Mouse (Mus musculus) kidney, postnatal 10 days (tissue): Measurements from ENCODE around the gene Slc30a3.
"Not testable (repeated sequence)": the region's sequence is repeated elsewhere in the genome, so short reads cannot be mapped to it uniquely, and the experiment has no call there.

Source experiments
- DNase-seq: peaks from one replicate; pipeline ENCODE4 v3.0.0; 2021; ENCODE audit warnings: mixed read lengths

The Slc30a3 gene

GRCm38 (mm10) chr5:31093151-31094041 lies 14.6 kb downstream of the Slc30a3 start:
- peak; percentile 76 for DNase-seq

- no peak for DNase-seq
Measured at GRCm38 (mm10) chr5:31092231-31092975, 15.6 kb downstream of the Slc30a3 start.

GRCm38 (mm10) chr5:31087131-31087530 lies 20.9 kb downstream of the Slc30a3 start:
- DNase-seq, result no peak

GRCm38 (mm10) chr5:31086606-31087005 lies 21.4 kb downstream of the Slc30a3 start:
- DNase-seq, result no peak

GRCm38 (mm10) chr5:31083949-31084348 lies 24.1 kb downstream of the Slc30a3 start:
- no peak for DNase-seq

GRCm38 (mm10) chr5:31082935-31083625 lies 25.0 kb downstream of the Slc30a3 start:
- DNase-seq, result peak; percentile 52

GRCm38 (mm10) chr5:31082355-31082754 lies 25.7 kb downstream of the Slc30a3 start:
- DNase-seq, result peak; percentile 80

- DNase-seq, result peak; percentile 65
Measured at GRCm38 (mm10) chr5:31081386-31081785, 26.7 kb downstream of the Slc30a3 start.

GRCm38 (mm10) chr5:31080795-31081164 lies 27.3 kb downstream of the Slc30a3 start:
- DNase-seq, result no peak

GRCm38 (mm10) chr5:31080059-31080794 lies 27.8 kb downstream of the Slc30a3 start:
- DNase-seq, result no peak

GRCm38 (mm10) chr5:31076346-31076745 lies 31.7 kb downstream of the Slc30a3 start:
- DNase-seq, result no peak

GRCm38 (mm10) chr5:31073176-31073575 lies 34.9 kb downstream of the Slc30a3 start:
- DNase-seq, result no peak

GRCm38 (mm10) chr5:31071821-31072220 lies 36.2 kb downstream of the Slc30a3 start:
- DNase-seq, result no peak

- DNase-seq, result no peak
Measured at GRCm38 (mm10) chr5:31071059-31071458, 37.0 kb downstream of the Slc30a3 start.

- DNase-seq, result no peak
Measured at GRCm38 (mm10) chr5:31069810-31070209, 38.2 kb downstream of the Slc30a3 start.

GRCm38 (mm10) chr5:31055216-31056140 lies 52.6 kb downstream of the Slc30a3 start:
- no peak for DNase-seq

GRCm38 (mm10) chr5:31054261-31055215 lies 53.5 kb downstream of the Slc30a3 start, which contains the start of gene Cad:
Cad (plus strand) TSS chr5:31054780.
- DNase-seq, result peak; percentile 97

GRCm38 (mm10) chr5:31053728-31054127 lies 54.3 kb downstream of the Slc30a3 start:
- not testable (repeated sequence) for DNase-seq

- no peak for DNase-seq
Measured at GRCm38 (mm10) chr5:31050427-31050826, 57.6 kb downstream of the Slc30a3 start.
